Mouse (Mus musculus) frontal cortex, adult 2 months (tissue): Measurements from ENCODE around the gene Mlh3. TPM values are rescaled to one million over a fixed set of nuclear protein-coding genes. Genes with fewer than 3 reads are reported as not detected.

Experiments
- DNase-seq, 2 experiments: peaks; one replicate each; pipeline ENCODE4 v3.0.0; 2022; ENCODE audit warnings: low spot score in 1 of 2; ENCODE audit errors: extremely low spot score in 1 of 2
- polyA plus RNA-seq: library from polyadenylated mRNA; depleted of rRNA; stranded (reverse); fragments of >200 nt; gene quantifications from 2 replicates; pipeline ENCODE4 v1.2.3, GENCODE M21; 2012

The Mlh3 gene
- polyA plus RNA-seq, 1 experiment, result 14.5 TPM

DNA sequence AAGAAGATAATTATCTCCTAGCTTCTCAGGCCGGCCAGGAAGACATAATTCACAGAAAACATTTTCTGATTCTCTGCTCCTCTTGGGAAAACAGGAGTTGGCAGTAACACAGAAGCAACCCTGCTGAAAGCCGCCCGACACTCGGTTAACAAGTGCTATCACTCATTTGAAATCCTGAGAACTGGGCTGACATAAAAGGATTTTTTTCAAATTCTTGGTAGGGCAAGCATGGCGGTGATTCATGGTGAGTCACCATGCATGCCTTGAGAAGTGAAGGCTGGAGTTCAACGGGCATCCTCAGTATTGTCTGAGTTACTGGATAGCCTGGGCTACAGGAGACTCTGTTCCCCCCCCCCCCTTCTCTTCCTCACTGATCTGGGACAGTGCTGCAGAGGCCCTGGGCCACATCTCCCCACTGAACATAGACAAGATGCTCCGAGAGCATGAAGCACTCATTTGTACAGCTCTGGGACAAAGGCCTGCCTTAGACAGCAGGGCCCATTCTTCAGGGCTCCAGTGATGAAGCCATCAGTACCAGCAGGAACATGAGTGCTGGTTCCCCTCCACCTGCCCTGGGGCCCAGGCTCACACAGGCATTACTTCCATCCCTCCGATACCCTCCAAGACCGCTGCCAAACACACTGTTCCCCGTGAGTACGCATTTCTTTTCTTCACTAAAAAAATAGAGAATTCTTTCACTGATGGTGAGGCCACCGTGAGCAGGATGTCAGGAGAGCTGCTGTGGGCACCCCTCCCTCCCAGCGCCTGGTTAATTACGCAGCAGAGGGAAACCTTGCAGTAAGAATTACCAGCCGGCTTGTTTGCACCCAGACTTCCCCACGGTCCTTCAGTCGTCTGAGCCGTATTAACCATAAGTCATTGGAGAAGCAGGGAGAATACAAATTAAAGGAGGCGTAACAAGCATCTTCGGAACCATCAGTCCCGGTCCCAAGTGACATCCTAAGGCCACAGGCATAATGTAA is 36.7 kb downstream of the Mlh3 start:
- DNase-seq, result no peak

GRCm38 (mm10) chr12:85227876-85228599 is 42.4 kb downstream of the Mlh3 start:
- peak in 1 of 2 experiments; percentile 21 for DNase-seq

- DNase-seq, result no peak
These were observed 43.2 kb downstream of the Mlh3 start for GRCm38 (mm10) chr12:85227227-85227626.

DNA sequence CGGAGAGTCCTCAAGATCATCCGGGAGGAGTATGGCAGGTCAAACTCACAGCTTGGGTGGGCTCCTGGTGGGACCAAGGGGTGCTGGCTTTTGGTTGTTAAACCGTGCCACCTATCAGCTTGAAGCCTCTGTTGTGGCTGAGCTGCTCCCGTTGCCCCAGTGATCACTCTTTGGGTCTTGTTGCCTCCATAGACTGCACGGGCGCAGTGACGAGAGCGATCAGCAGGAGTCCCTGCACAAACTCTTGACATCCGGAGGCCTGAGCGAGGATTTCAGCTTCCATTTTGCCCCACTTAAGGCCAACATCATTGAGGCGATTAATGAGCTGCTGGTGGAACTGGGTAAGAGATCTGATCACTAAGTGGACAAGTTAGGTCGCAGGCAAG is 50.5 kb downstream of the Mlh3 start:
- no peak for DNase-seq

- peak; percentile 98 to 99 for DNase-seq
These were observed 51.0 kb downstream of the Mlh3 start, which contains the start of gene Eif2b2 for GRCm38 (mm10) chr12:85219236-85219904. TSS of gene Eif2b2 (plus strand) at chr12:85219481.

DNA sequence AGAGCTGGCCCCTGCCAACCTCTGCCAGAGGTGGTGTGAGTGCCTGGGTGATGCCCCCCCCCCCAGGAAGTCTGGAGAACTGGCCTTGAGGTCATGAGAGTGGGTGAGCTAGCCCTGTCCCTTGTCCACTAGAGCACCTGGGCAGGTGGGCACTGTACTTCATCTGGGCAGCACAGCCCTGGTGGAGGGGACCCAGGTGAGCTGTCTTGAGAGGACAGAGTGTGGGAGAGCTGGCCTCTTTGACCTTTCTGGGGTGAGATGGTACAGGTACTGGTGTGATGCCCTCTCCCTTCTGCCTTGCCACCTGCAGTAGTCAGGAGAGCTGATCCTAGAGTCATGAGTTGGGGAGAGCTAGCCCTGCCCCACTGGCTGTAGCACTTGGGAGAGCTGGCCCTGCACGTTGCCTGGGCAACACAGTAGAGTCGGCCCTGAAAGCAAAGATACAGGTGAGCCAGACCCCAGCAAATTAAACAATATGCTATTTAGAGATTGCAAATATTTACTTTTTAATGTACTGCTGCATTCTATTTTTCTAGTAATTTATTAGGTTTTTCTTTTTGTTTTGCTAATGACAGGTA is 52.6 kb downstream of the Mlh3 start:
- no peak for DNase-seq

DNA sequence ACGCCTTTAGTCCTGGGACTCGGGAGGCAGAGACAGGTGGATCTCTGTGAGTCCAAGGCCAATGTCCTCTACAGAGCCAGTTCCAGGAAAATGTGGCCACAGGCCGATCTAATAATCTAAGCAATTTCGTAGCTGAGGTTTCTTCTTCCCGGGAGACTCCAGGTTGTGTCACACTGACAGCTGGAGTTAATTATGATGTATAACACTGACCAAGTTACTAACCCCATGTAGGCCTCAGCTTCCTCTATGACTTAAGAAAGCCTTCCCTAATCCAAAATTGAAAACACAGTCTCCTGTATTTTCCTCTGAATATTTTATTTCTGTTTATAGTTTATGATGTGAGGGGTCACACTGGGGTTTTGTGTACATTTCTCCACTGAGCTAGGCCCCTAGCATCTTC is 55.4 kb downstream of the Mlh3 start:
- no peak for DNase-seq

- no peak for DNase-seq
These were observed 61.7 kb downstream of the Mlh3 start for GRCm38 (mm10) chr12:85208687-85209199.

DNA sequence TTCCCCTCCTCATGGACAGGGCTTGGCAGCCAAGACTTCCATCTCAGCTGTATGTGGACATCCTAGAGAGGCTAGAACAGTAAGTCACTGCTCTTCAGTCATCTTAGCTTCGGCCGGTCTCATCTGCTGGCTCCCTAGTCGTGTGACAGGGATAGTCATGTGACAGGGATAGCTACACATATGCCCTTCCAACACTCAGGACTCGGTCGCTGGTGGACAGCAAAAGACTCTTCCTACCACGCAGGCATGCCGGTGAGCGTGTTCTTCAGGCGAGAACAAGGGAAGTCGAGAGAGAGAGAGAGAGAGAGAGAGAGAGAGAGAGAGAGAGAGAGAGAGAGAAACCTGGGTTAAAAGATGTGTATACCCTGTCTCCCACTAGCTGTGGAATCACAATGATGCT is 65.0 kb downstream of the Mlh3 start:
- no peak for DNase-seq

DNA sequence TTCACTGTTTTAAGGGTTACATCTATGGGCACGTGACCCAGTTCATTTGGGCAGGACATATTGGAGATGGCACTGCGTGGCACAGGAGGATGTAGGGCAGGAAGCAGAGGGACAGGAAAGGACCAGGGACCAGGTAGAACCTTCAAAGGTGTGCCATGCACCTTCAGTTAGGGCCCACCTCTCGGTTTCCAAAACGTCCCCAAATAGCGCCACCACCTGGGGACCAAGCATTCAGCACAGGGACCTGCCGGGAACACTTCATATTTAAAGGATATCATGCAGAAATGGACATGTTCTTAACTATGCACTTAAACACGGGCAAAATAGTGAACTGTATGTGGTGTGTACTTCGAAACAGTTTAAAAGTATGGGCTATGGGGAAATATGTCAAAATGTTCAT is 66.3 kb downstream of the Mlh3 start:
- no peak for DNase-seq

- DNase-seq, result no peak
These were observed 66.7 kb downstream of the Mlh3 start for GRCm38 (mm10) chr12:85203699-85204098.

DNA sequence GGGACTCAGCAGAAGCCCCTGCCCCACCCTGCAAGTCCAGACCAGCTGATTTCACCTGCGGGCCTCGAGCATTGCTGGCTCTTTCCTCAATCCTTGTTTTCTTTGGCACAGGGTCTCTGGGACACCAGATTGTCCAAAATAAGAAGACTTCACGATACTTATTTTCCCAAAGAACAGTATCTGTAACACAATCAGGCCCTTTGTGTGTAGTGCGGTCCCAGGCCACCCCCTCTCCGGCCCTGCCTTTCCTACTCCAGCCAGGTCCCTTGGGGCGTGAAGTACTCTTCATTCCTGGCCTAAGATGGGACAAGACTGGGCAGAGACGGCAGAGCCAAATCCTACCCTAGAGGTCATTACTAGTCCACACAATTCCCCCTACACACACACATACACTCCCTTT is 68.2 kb downstream of the Mlh3 start:
- no peak for DNase-seq

DNA sequence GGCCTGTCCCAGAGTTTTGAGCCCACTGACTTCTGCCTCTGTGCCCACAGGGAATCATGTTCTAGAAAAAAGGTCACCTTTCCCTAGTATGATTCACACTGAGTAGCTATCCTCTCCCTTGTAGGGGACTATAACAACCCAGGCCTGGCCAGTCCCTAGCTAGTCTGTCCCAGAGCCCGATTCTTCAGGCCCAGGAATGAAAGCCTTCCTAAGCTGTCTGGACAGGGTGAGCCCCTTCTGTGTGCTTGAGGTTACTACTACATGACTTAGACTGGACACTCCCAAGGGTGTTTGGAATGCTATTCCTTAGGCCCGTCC is 68.6 kb downstream of the Mlh3 start:
- no peak for DNase-seq

- no peak for DNase-seq
These were observed 69.2 kb downstream of the Mlh3 start for GRCm38 (mm10) chr12:85200929-85201829.

GRCm38 (mm10) chr12:85199954-85200353 is 70.4 kb downstream of the Mlh3 start:
- DNase-seq, result no peak

DNA sequence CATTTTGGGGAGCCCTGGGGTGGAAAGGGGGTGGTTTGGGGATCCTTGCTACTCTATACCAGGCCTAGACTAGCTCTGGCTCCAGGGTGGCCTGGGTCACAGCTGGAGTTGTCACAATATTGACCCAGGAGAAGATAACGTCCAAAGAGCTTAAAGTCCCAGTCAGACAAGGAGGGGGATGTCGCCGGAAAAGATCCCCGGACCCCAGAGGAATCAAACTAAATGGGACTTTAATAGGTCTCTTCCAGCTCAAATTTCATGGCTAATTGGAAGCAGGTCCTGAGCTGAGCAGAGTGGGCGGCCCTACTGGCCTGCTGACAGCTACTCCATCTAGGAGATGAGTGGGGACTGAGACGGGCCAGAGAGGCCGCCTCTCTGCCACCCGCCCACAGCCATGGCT is 72.5 kb downstream of the Mlh3 start:
- no peak for DNase-seq

DNA sequence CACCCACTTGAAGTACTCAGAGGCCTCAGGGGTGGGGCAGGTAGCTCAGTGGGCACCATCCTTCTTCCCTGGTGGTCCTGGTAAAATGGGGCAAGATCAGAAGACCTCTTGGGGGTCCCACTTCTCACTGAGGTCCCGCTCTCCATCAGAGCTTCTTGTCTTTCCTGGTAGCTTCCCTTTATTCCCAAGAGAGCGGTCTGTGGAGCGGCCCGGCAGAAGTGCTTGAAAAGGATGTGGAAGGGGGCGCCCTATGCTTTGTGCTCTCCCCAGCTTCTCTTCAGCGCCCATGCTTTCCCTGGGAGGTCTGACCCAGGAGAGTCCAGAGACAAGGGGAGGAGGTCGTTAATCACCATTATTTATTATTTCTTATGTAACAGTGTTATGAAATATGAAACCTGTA is 73.0 kb downstream of the Mlh3 start:
- DNase-seq, result no peak

- DNase-seq, result no peak
These were observed 74.2 kb downstream of the Mlh3 start for GRCm38 (mm10) chr12:85196191-85196590.

DNA sequence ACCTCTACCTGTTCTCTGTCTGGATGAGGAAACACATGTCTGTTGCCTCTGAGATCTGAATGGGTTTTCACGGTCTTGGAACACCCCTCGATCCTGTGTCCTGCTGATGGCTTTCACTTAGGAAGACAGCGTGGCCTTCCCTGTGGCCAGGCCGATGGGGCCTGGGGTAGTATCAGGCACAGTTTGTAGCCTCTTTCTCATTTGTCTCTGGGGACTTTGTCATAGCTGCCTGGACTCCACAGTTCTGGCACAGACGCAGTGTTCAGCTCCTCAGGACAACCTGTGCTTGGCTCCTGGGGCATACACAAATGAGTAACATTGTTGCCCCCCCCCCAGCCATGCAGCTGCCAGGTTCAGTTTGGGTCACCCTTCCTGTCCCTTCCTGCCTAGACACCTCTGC is 75.3 kb downstream of the Mlh3 start:
- DNase-seq, result no peak

DNA sequence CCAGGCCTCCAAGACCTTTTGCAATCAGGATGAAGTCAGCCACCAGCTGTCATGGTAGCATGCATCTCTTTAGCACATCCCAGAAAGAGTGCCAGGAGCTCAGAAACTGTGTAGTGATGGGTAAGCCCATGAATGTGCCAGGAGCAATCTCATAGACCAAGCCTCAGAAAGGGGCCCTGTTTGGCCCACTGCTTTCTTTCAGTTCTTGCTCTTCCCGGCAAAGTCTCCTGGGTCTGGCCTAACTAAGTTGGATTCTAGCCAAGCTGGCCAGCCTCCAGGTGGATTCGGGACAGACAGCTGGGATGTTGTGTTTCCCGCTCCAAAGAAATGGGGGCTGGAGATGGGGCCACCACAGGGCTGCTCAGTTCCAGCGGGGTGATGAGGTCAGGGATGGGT is 75.8 kb downstream of the Mlh3 start:
- DNase-seq, result peak in 1 of 2 experiments; percentile 27
